Mouse (Mus musculus): Measurements from ENCODE around the gene Arhgef2. TPM values are rescaled to one million over a fixed set of nuclear protein-coding genes. Genes with fewer than 3 reads are reported as not detected.
"Not testable (repeated sequence)": the region's sequence is repeated elsewhere in the genome, so short reads cannot be mapped to it uniquely, and the experiment has no call there.

The Arhgef2 gene
- polyA plus RNA-seq, 1 experiment from 2014 or later: 102 TPM

DNA sequence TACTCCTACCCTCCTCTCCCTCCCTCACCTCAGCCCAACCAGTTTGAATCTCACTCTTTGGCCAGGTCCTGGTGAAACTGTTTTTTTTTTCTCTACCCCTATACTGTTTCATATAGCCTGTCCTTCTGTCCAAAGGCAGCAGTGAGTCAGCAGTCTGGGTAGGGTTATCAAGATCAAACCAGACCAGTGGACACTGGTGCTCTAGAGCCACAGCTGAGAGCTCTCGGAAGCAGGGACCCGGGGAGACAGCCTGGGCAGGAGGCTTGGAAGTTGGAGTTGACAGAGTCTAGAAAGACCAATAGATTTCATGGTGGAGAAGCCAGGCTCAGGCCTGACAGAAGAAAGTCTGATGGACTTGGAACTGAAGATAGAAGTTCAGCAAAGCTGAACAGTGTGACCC, 37.2 kb upstream of the Arhgef2 start:
- WGBS (ENCODE audit: insufficient replicate concordance): 92% methylated on average over 2 of the region's 2 CpGs

GRCm38 (mm10) chr3:88569093-88569492, 36.7 kb upstream of the Arhgef2 start:
- Histone ChIP-seq H3K9ac (ENCODE audit: low read depth, low read length) (no peak overlapping the region), H3K4me2 (no peak overlapping the region), H3K4me1 (ENCODE audit: control insufficient read depth, insufficient read depth, low read length) (no peaks in the 10 kb centered on the region), H3K36me3 (ENCODE audit: control insufficient read depth, insufficient read depth, low read length) (peaks cover 53% of the 10 kb centered on the region), H3K27me3 (ENCODE audit: control insufficient read depth, insufficient read depth, low read length) (no peaks in the 10 kb centered on the region), H3K4me3 (ENCODE audit: low read depth, low read length) (no peak overlapping the region), H3K27ac (ENCODE audit: low read depth, low read length) (no peak overlapping the region), H3K9me3 (replicated peaks; ENCODE audit: control insufficient read depth, low read length) (no peaks in the 10 kb centered on the region)
- ATAC-seq (replicated peaks; ENCODE audit: insufficient number of reproducible peaks, low FRiP score, low TSS enrichment): no peak
- WGBS (ENCODE audit: insufficient replicate concordance): 94% methylated on average over 2 of the region's 2 CpGs

More for the DNA sequence above, 37.2 kb upstream of the Arhgef2 start:
- Histone ChIP-seq H3K27ac (ENCODE audit: low read depth, low read length) (no peak overlapping the region), H3K27me3 (ENCODE audit: control insufficient read depth, insufficient read depth, low read length) (no peaks in the 10 kb centered on the region), H3K9me3 (replicated peaks; ENCODE audit: control insufficient read depth, low read length) (no peaks in the 10 kb centered on the region), H3K9ac (ENCODE audit: low read depth, low read length) (no peak overlapping the region), H3K4me1 (ENCODE audit: control insufficient read depth, insufficient read depth, low read length) (no peaks in the 10 kb centered on the region), H3K36me3 (ENCODE audit: control insufficient read depth, insufficient read depth, low read length) (peaks cover 57% of the 10 kb centered on the region), H3K4me3 (ENCODE audit: low read depth, low read length) (no peak overlapping the region), H3K4me2 (no peak overlapping the region)
- ATAC-seq (replicated peaks; ENCODE audit: insufficient number of reproducible peaks, low FRiP score, low TSS enrichment): no peak

GRCm38 (mm10) chr3:88569694-88570093, 36.1 kb upstream of the Arhgef2 start:
- Histone ChIP-seq H3K36me3 (ENCODE audit: control insufficient read depth, insufficient read depth, low read length) (peaks cover 47% of the 10 kb centered on the region), H3K4me1 (ENCODE audit: control insufficient read depth, insufficient read depth, low read length) (no peaks in the 10 kb centered on the region), H3K4me2 (no peak overlapping the region), H3K4me3 (ENCODE audit: low read depth, low read length) (no peak overlapping the region), H3K9ac (ENCODE audit: low read depth, low read length) (no peak overlapping the region), H3K9me3 (replicated peaks; ENCODE audit: control insufficient read depth, low read length) (no peaks in the 10 kb centered on the region), H3K27me3 (ENCODE audit: control insufficient read depth, insufficient read depth, low read length) (no peaks in the 10 kb centered on the region), H3K27ac (ENCODE audit: low read depth, low read length) (no peak overlapping the region)
- ATAC-seq (replicated peaks; ENCODE audit: insufficient number of reproducible peaks, low FRiP score, low TSS enrichment): no peak
- 89% methylated on average over 5 of the region's 5 CpGs for WGBS (ENCODE audit: insufficient replicate concordance)

DNA sequence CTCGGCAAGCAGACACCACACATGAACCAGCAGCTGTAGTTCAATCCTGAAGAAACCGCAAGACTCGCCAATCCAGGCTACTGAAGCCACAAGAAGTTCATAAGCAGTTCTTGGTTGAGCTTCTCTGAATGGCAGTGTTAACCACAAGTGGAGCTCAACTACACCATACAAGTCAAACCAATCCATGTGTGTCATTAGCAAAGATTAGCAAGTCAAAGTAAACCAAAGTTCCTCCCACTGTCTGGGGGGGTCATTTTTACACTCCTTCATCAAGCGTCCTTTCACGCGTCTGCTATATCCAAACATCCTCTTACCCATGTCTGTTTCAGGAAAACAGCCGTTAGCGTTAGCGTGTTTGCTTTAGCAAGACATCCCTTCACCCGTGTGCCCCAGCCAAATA, 35.4 kb upstream of the Arhgef2 start:
- Histone ChIP-seq H3K9me3 (replicated peaks; ENCODE audit: control insufficient read depth, low read length) (no peaks in the 10 kb centered on the region), H3K4me1 (ENCODE audit: control insufficient read depth, insufficient read depth, low read length) (no peaks in the 10 kb centered on the region), H3K4me2 (no peak overlapping the region), H3K27ac (ENCODE audit: low read depth, low read length) (no peak overlapping the region), H3K27me3 (ENCODE audit: control insufficient read depth, insufficient read depth, low read length) (no peaks in the 10 kb centered on the region), H3K4me3 (ENCODE audit: low read depth, low read length) (no peak overlapping the region), H3K9ac (ENCODE audit: low read depth, low read length) (no peak overlapping the region), H3K36me3 (ENCODE audit: control insufficient read depth, insufficient read depth, low read length) (peaks cover 41% of the 10 kb centered on the region)
- ATAC-seq (replicated peaks; ENCODE audit: insufficient number of reproducible peaks, low FRiP score, low TSS enrichment): no peak
- WGBS (ENCODE audit: insufficient replicate concordance): 90% methylated on average over 10 of the region's 10 CpGs

DNA sequence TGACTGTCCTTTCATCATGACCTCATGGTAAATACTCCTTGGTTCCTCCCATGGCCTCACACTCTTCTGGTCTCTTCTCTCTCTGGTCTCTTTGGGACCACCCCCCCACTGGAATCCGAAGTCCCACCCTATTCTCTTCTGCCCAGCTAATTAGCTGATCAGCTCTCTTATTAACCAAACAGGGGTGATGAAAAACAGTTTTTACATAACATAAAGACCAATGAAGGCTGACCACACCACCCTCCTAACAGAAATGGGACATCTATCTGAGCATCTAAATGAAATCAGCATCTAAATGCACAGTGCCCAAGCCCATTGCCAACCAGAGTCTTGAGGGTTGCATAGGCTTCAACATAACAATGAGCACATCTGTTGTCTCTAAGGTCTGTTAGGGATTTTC, 33.9 kb upstream of the Arhgef2 start:
- Histone ChIP-seq H3K27ac (ENCODE audit: low read depth, low read length) (no peak overlapping the region), H3K27me3 (ENCODE audit: control insufficient read depth, insufficient read depth, low read length) (no peaks in the 10 kb centered on the region), H3K4me3 (ENCODE audit: low read depth, low read length) (no peak overlapping the region), H3K4me1 (ENCODE audit: control insufficient read depth, insufficient read depth, low read length) (no peaks in the 10 kb centered on the region), H3K4me2 (no peak overlapping the region), H3K36me3 (ENCODE audit: control insufficient read depth, insufficient read depth, low read length) (peaks cover 29% of the 10 kb centered on the region), H3K9me3 (replicated peaks; ENCODE audit: control insufficient read depth, low read length) (no peaks in the 10 kb centered on the region), H3K9ac (ENCODE audit: low read depth, low read length) (no peak overlapping the region)
- WGBS (ENCODE audit: insufficient replicate concordance): 70% methylated on average over 1 of the region's 1 CpGs
- no peak for ATAC-seq (replicated peaks; ENCODE audit: insufficient number of reproducible peaks, low FRiP score, low TSS enrichment)

DNA sequence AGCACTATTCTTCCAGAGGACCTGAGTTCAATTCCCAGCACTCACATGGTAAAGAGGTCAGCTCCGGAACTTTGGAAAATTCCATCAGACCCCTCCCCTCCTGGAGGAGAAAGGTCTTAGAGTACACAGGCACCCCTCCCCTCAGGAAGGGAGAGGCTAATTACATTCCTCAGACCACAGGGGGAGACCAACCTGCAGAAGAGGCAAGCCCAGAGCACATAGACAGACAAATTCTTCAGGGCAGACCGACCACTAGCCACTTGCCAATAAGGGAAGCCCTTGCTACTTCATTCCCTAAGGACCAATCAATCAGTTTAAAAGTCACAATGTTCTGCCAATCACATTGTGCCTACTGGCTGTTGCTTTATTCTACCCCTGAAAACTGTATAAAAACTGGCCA, 32.9 kb upstream of the Arhgef2 start:
- WGBS (ENCODE audit: insufficient replicate concordance): 82% methylated on average over 2 of the region's 2 CpGs
- Histone ChIP-seq H3K4me3 (ENCODE audit: low read depth, low read length) (no peak overlapping the region), H3K36me3 (ENCODE audit: control insufficient read depth, insufficient read depth, low read length) (peaks cover 23% of the 10 kb centered on the region), H3K27me3 (ENCODE audit: control insufficient read depth, insufficient read depth, low read length) (no peaks in the 10 kb centered on the region), H3K4me1 (ENCODE audit: control insufficient read depth, insufficient read depth, low read length) (no peaks in the 10 kb centered on the region), H3K4me2 (no peak overlapping the region), H3K9ac (ENCODE audit: low read depth, low read length) (no peak overlapping the region), H3K27ac (ENCODE audit: low read depth, low read length) (no peak overlapping the region), H3K9me3 (replicated peaks; ENCODE audit: control insufficient read depth, low read length) (no peaks in the 10 kb centered on the region)
- no peak for ATAC-seq (replicated peaks; ENCODE audit: insufficient number of reproducible peaks, low FRiP score, low TSS enrichment)

- Histone ChIP-seq H3K27ac (ENCODE audit: low read depth, low read length) (no peak overlapping the region), H3K27me3 (ENCODE audit: control insufficient read depth, insufficient read depth, low read length) (no peaks in the 10 kb centered on the region), H3K9ac (ENCODE audit: low read depth, low read length) (no peak overlapping the region), H3K4me3 (ENCODE audit: low read depth, low read length) (no peak overlapping the region), H3K4me1 (ENCODE audit: control insufficient read depth, insufficient read depth, low read length) (no peaks in the 10 kb centered on the region), H3K36me3 (ENCODE audit: control insufficient read depth, insufficient read depth, low read length) (peaks cover 13% of the 10 kb centered on the region), H3K4me2 (no peak overlapping the region), H3K9me3 (replicated peaks; ENCODE audit: control insufficient read depth, low read length) (no peaks in the 10 kb centered on the region)
- WGBS (ENCODE audit: insufficient replicate concordance): 80% methylated on average over 2 of the region's 2 CpGs
- no peak for ATAC-seq (replicated peaks; ENCODE audit: insufficient number of reproducible peaks, low FRiP score, low TSS enrichment)
Observed at GRCm38 (mm10) chr3:88573810-88574209, 32.0 kb upstream of the Arhgef2 start.

GRCm38 (mm10) chr3:88575540-88575939, 30.2 kb upstream of the Arhgef2 start, which contains the start of gene Ssr2:
Ssr2 (plus strand) TSS chr3:88575876.
- Histone ChIP-seq H3K9ac (ENCODE audit: low read depth, low read length) (no peak within 1 kb of the TSS), H3K4me1 (ENCODE audit: control insufficient read depth, insufficient read depth, low read length) (peaks cover 4% of the 10 kb centered on the region), H3K9me3 (replicated peaks; ENCODE audit: control insufficient read depth, low read length) (no peaks in the 10 kb centered on the region), H3K36me3 (ENCODE audit: control insufficient read depth, insufficient read depth, low read length) (no peaks in the 10 kb centered on the region), H3K4me3 (ENCODE audit: low read depth, low read length) (no peak within 1 kb of the TSS), H3K4me2 (no peak within 1 kb of the TSS), H3K27me3 (ENCODE audit: control insufficient read depth, insufficient read depth, low read length) (no peaks in the 10 kb centered on the region), H3K27ac (ENCODE audit: low read depth, low read length) (no peak within 1 kb of the TSS)
- no peak for ATAC-seq (replicated peaks; ENCODE audit: insufficient number of reproducible peaks, low FRiP score, low TSS enrichment)
- WGBS (ENCODE audit: insufficient replicate concordance): 74% methylated on average over 3 of the region's 3 CpGs

GRCm38 (mm10) chr3:88577846-88578245, 27.9 kb upstream of the Arhgef2 start:
- not testable (repeated sequence) for H3K4me3 ChIP-seq (ENCODE audit: low read depth, low read length); H3K27me3 ChIP-seq (ENCODE audit: control insufficient read depth, insufficient read depth, low read length); H3K36me3 ChIP-seq (ENCODE audit: control insufficient read depth, insufficient read depth, low read length); H3K4me2 ChIP-seq; H3K4me1 ChIP-seq (ENCODE audit: control insufficient read depth, insufficient read depth, low read length); H3K9ac ChIP-seq (ENCODE audit: low read depth, low read length); H3K9me3 ChIP-seq (replicated peaks; ENCODE audit: control insufficient read depth, low read length); H3K27ac ChIP-seq (ENCODE audit: low read depth, low read length); ATAC-seq (replicated peaks; ENCODE audit: insufficient number of reproducible peaks, low FRiP score, low TSS enrichment)
- 81% methylated on average over 5 of the region's 5 CpGs for WGBS (ENCODE audit: insufficient replicate concordance)
